Mouse (Mus musculus): Measurements from ENCODE around the gene Bnip2. TPM values are rescaled to one million over a fixed set of nuclear protein-coding genes. Genes with fewer than 3 reads are reported as not detected.

The Bnip2 gene
- polyA plus RNA-seq (2012; rRNA removed) = 14.0 and 14.3 TPM in 2 replicates

GRCm38 (mm10) chr9:69989303-69990121 lies at the start of gene Bnip2:
Bnip2 (plus strand) TSS chr9:69989466.

GRCm38 (mm10) chr9:70012408-70012901 lies 23.2 kb downstream of the Bnip2 start, which contains the start of gene Gtf2a2:
Gtf2a2 (plus strand) TSS chr9:70012550.

GRCm38 (mm10) chr9:70037988-70038387 lies 48.7 kb downstream of the Bnip2 start, which contains the start of gene Gcnt3:
Gcnt3 (minus strand) TSS chr9:70038088.

Other genes with a start within 250 kb of the Bnip2 start
- not detected in 2 replicates for gene Foxb1, start 228.5 kb upstream of the Bnip2 start, polyA plus RNA-seq (2012; rRNA removed)
- gene Gtf2a2, start 23.1 kb downstream of the Bnip2 start, polyA plus RNA-seq (2012; rRNA removed) = 12.4 and 16.5 TPM in 2 replicates
- gene Gcnt3, start 48.6 kb downstream of the Bnip2 start, polyA plus RNA-seq (2012; rRNA removed) = 32.6 and 33.7 TPM in 2 replicates
- 0.06 and 0.34 TPM in 2 replicates for gene Fam81a, start 153.1 kb downstream of the Bnip2 start, polyA plus RNA-seq (2012; rRNA removed)
- 22.2 and 22.5 TPM in 2 replicates for gene Myo1e, start 217.9 kb downstream of the Bnip2 start, polyA plus RNA-seq (2012; rRNA removed)

Data from colon, adult 2 months (tissue).